Mouse (Mus musculus): ENCODE results near the gene Tsfm.
"Not testable (repeated sequence)": the region's sequence is repeated elsewhere in the genome, so short reads cannot be mapped to it uniquely, and the experiment has no call there.

The Tsfm gene

DNA sequence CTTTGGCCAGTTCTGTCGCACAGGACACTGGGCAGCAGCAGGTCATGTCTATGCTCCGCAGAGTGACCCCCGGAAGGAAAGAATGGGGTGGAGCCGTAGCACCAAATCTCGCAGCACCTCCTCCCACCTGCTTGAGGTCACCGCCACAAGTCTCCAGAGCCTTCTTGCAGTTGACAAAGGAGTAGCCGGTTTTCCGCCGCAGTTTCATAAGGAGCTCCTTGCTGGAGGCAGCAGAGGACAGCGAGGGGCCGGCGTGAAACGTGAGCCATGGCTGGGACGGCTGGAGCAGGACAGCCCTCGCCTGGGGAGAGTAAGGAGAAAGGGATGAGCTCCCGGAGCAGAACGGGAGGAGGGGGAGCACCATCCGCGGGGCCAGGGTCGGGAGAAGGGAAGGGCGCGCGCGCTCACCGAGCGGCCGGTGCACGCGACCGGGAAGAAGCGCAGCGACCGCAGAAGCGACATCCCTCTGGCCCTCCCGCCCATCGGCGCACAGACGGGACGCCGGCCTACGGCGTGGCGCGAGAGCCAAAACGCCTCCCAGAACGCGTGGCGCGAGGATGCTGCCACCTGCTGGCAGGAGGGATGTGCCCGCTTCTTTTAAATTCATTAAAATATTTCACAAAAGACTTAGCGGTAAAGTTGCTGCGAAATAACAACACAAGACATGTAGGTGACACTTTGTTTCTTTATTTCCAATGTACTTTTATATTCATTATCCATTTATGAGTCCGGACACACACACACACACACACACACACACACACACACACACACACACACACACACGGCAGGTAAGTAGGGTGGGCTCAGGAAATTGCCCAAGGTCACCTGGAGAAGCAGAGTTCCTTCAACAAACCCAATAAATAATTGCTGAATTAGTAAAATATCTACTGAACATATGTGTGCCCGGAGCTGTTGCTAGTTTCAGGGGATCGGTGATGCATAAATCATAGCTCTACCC, at the start of gene Tsfm:
TSS of gene Tsfm (minus strand) at position 505 of the 961 bp plus-strand sequence.
- DNase-seq (ENCODE audit: low read depth, low spot score), result peak; percentile 89

GRCm38 (mm10) chr10:127079665-127080391, 49.2 kb upstream of the Tsfm start:
- no peak for DNase-seq (ENCODE audit: low read depth, low spot score)

GRCm38 (mm10) chr10:127078677-127079575, 48.3 kb upstream of the Tsfm start:
- no peak for DNase-seq (ENCODE audit: low read depth, low spot score)

- peak; percentile 66 for DNase-seq (ENCODE audit: low read depth, low spot score)
Observed at GRCm38 (mm10) chr10:127078001-127078676, 47.5 kb upstream of the Tsfm start.

DNA sequence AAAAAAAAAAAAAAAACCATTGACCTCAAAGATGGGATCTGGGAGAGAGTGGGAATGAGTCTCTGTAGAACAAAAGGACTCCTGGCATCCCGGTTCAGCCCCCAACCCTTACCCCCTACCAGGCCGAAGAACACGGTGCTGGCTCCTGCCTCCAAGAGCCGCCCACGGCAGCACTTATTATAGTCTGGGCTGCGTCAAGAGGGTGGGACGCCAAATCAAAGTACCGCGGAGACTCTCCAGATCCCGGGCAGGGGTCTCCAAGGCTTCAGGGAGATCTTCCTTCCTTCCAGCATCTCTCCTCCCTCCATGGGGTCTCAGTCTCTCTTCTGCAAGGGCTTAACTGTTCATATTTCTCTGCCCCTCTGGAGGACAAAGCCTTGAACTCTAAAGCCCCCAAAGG, 46.9 kb upstream of the Tsfm start:
- no peak for DNase-seq (ENCODE audit: low read depth, low spot score)

GRCm38 (mm10) chr10:127076082-127076481, 45.4 kb upstream of the Tsfm start:
- no peak for DNase-seq (ENCODE audit: low read depth, low spot score)

DNA sequence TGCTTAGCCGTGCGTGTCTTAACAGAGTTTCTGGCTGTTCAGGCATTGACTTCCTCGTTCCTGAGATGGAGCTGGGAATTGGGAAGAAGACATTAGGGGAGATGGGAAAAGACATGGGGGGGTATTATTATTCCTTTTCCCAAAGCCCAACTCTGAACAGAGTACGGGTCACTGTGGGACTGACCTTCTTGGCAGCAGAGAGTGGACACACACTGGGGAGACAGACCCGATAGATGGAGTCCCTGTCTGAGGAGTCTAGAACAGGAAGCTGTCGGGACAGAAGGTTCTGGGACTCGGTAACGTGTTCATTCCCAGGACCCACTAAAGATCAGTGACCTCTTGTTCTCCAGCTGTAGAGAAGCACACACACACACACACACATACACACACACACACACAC, 45.0 kb upstream of the Tsfm start:
- DNase-seq (ENCODE audit: low read depth, low spot score), result no peak

DNA sequence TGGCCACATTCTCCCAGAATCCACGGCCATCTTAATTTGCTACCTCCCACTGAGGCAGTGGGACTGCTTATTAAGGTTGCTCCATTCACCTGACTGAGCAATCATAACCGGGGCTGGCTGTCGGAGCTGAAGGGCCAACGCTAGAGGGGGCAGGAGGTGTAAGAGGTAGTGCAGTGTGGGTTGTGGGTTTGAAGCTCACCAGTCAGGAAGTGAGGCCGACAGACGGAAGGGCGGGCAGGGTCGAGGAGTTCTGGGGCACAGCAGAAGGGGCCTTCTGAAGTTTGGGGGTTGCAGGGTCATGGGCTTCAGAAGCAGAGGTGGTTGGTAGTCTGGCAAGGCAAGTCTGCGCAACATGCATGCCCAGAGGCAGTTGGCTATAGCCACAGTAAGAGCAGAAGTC, 44.4 kb upstream of the Tsfm start, which contains the start of gene Agap2:
TSS of gene Agap2 (plus strand) at position 205 of the 400 bp plus-strand sequence.
- no peak for DNase-seq (ENCODE audit: low read depth, low spot score)

- no peak for DNase-seq (ENCODE audit: low read depth, low spot score)
Observed at GRCm38 (mm10) chr10:127073981-127074380, 43.3 kb upstream of the Tsfm start.

DNA sequence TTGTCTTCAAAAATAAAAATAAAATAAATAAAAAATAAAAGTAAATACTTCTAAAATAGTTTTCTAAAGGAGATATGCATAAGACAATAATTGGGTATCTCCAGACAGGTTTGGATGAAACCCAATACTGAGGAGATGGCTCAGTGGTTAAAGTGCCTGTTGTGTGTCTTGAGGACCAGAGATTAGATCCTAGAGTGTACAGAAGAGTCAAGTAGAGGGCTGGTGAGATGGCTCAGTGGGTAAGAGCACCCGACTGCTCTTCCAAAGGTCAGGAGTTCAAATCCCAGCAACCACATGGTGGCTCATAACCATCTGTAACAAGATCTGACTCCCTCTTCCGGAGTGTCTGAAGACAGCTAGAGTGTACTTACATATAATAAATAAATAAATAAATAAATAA, 42.3 kb upstream of the Tsfm start:
- not testable (repeated sequence) for DNase-seq (ENCODE audit: low read depth, low spot score)

- not testable (repeated sequence) for DNase-seq (ENCODE audit: low read depth, low spot score)
Observed at GRCm38 (mm10) chr10:127072270-127072669, 41.6 kb upstream of the Tsfm start.

DNA sequence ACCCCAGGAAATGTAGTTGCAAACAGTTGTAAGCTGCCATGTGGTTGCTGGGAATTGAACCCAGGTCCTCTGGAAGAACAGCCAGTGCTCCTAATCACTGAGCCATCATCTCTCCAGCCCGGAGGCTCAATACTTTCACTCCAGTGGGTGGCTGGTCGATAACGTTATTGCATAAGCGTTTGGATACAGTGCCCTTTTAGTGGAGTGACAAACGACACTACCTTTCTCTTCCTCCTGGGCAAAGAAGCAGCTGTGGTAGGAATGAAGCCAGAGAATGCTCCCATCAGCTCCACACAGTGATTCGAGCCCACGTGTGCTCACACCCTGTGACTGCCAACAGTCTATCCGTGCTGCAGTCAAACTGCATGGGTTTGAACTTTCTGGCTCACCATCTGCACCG, 40.6 kb upstream of the Tsfm start:
- DNase-seq (ENCODE audit: low read depth, low spot score), result no peak

GRCm38 (mm10) chr10:127070190-127071121, 39.8 kb upstream of the Tsfm start, which contains the start of gene Tspan31:
Gene Tspan31 (minus strand): TSS chr10:127070264.
- peak; percentile 99 for DNase-seq (ENCODE audit: low read depth, low spot score)

DNA sequence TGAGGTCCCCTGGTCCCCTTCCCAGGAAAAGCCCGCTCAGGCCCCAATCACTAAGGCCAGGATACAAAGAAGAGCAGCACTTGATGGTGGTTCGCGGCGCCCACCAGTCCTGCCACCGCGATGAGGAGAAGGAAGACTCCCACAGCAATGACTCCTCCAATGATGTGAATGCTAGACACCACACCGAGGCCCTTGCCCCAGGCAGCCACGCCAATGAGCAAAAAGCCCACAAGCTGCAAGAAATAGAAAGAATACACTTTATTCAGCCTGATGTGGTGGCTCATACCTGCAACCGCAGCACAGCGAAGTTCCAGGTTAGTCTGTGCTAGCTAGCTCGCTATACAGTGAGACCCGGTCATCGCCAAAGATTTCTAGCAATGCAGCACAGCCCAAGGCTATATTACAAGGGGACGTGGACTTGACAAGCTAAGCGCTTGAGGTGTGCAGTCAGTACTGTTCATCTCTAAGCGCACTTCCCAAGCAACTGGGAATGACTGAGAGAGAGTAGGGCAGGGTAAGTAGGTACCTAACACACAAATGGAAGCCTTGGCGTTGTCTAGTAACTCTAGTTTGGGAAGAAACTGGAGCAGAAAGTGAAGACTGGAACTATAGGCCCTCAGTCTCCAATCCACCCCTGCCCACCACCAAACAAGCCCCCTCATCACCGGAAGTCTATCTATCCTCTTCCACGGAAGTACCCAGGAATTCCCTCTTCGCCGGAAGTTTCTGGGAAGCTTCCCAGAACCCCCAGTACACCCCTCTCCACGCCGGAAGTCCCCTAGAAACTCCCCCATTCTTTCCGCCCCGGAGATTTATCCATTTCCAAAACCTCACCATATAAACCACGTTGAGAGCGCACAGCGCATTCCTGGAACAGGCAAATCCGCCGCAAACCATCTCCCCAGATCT, 38.9 kb upstream of the Tsfm start:
- peak; percentile 91 for DNase-seq (ENCODE audit: low read depth, low spot score)

- no peak for DNase-seq (ENCODE audit: low read depth, low spot score)
Observed at GRCm38 (mm10) chr10:127068360-127069038, 37.9 kb upstream of the Tsfm start.

DNA sequence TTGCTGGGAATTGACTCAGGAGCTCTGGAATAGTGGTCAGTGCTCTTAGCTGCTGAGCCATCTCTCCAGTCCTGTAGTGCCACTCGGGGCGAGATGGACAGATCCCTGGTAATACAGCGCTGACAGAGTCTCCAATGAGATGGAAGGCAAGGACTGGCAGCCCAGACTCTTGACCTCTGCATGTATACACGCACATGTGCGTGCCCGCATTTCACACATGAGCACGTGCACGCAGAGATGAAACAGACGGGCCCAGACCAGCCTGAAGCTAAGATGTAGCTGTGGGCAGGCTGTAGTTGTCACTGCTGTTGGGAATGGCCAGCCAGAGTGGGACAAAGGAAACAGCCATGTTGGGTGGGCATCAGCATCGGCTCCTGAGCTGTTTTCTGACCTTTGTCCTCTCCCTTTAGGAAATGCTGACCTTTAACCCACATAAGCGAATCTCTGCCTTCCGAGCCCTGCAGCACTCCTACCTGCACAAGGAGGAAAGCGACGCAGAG, 35.9 kb upstream of the Tsfm start:
- DNase-seq (ENCODE audit: low read depth, low spot score), result no peak

GRCm38 (mm10) chr10:127065981-127066380, 35.3 kb upstream of the Tsfm start:
- no peak for DNase-seq (ENCODE audit: low read depth, low spot score)
